Mouse (Mus musculus) adrenal gland, adult (tissue): ENCODE results near the gene Gm20219.

Experiments used
- DNase-seq, 2 experiments: peaks; one replicate each; pipeline ENCODE4 v3.0.0; 2022 to 2023; ENCODE audit warnings: low spot score in 1 of 2; ENCODE audit not compliant: inconsistent age in 2 of 2

Gm20219 gene

GRCm38 (mm10) chr17:56558448-56558847 is 4.3 kb upstream of the Gm20219 start:
- peak; percentile 66 to 89 for DNase-seq

- DNase-seq = peak; percentile 45 to 85
Measured at GRCm38 (mm10) chr17:56552781-56553363, 1.3 kb downstream of the Gm20219 start.

- DNase-seq = peak in 1 of 2 experiments; percentile 2
Measured at GRCm38 (mm10) chr17:56551841-56552581, 2.2 kb downstream of the Gm20219 start.

- peak in 1 of 2 experiments; percentile 22 for DNase-seq
Measured at GRCm38 (mm10) chr17:56550784-56551475, 3.3 kb downstream of the Gm20219 start.

- DNase-seq = peak in 1 of 2 experiments; percentile 25
Measured at GRCm38 (mm10) chr17:56548605-56549105, 5.5 kb downstream of the Gm20219 start.

GRCm38 (mm10) chr17:56547846-56548604 is 6.2 kb downstream of the Gm20219 start:
- peak in 1 of 2 experiments; percentile 28 for DNase-seq

GRCm38 (mm10) chr17:56547116-56547845 is 6.9 kb downstream of the Gm20219 start:
- no peak for DNase-seq

- no peak for DNase-seq
Measured at GRCm38 (mm10) chr17:56546576-56546975, 7.6 kb downstream of the Gm20219 start.

- DNase-seq = no peak
Measured at GRCm38 (mm10) chr17:56545945-56546344, 8.2 kb downstream of the Gm20219 start.

- DNase-seq = no peak
Measured at GRCm38 (mm10) chr17:56544699-56545387, 9.3 kb downstream of the Gm20219 start.

GRCm38 (mm10) chr17:56543684-56544224 is 10.4 kb downstream of the Gm20219 start:
- DNase-seq = no peak

- DNase-seq = no peak
Measured at GRCm38 (mm10) chr17:56542736-56543135, 11.5 kb downstream of the Gm20219 start.

- no peak for DNase-seq
Measured at GRCm38 (mm10) chr17:56540562-56540975, 13.6 kb downstream of the Gm20219 start.

GRCm38 (mm10) chr17:56537912-56538311 is 16.3 kb downstream of the Gm20219 start:
- no peak for DNase-seq

GRCm38 (mm10) chr17:56536874-56537273 is 17.3 kb downstream of the Gm20219 start:
- DNase-seq = no peak

GRCm38 (mm10) chr17:56536192-56536591 is 18.0 kb downstream of the Gm20219 start:
- no peak for DNase-seq

GRCm38 (mm10) chr17:56524943-56525342 is 29.2 kb downstream of the Gm20219 start:
- DNase-seq = no peak

- no peak for DNase-seq
Measured at GRCm38 (mm10) chr17:56522744-56523143, 31.4 kb downstream of the Gm20219 start.

- DNase-seq = peak in 1 of 2 experiments; percentile 35
Measured at GRCm38 (mm10) chr17:56515690-56516410, 38.3 kb downstream of the Gm20219 start.
